Mouse (Mus musculus): ENCODE data around the gene Txlna.
A peak's percentile ranks its signal among the peaks of the same experiment; 100 is the strongest.

- TF ChIP-seq CTCF (conservative IDR thresholded peaks at IDR 0.05; ENCODE audit: insufficient read depth, insufficient read length, low read depth, low read length) (peak; percentile 68), POLR2A (IDR thresholded peaks at IDR 0.05; ENCODE audit: low read depth, low read length) (no peak)
Measured at GRCm38 (mm10) chr4:129671491-129672082, 30.7 kb upstream of the Txlna start.
